ENCODE assay signal across 9 mouse cellular contexts in genomic region chr5:9111759-9112158, GRCm38 (mm10). TPM values are rescaled to one million over a fixed set of nuclear protein-coding genes. Genes with fewer than 3 reads are reported as not detected.
A peak's percentile ranks its signal among the peaks of the same experiment; 100 is the strongest.
DNase-seq lines count a peak whose midpoint lies in the region; ATAC-seq lines count a peak whose summit lies in the region.
"Had no signal": no experiment of that assay in that cellular context is flagged by ENCODE, and none has a peak within 500 bp of the region (broad histone marks: within the 10 kb centered on the region; RNA-seq: fewer than 3 reads in every experiment).

No protein-coding gene starts in this region.

- no peak overlapping the region for H3K27ac ChIP-seq in liver, embryonic 11.5 days (ENCODE audit: low read depth, low read length)

- peak; percentile 62; the same call in 1 of the 2 replicates for ATAC-seq in liver, embryonic 11.5 days (replicated peaks; ENCODE audit: low FRiP score)

- WGBS in liver, embryonic 11.5 days: 16% methylated on average over 5 of the region's 5 CpGs

- H3K4me3 ChIP-seq in liver, embryonic 11.5 days (ENCODE audit: low read depth, low read length): no peak overlapping the region
- H3K4me3 ChIP-seq: erythroblast, embryonic 14.5 days had no signal

- no peaks in the 10 kb centered on the region for H3K27me3 ChIP-seq in liver, embryonic 11.5 days (replicated peaks; ENCODE audit: control insufficient read depth, insufficient read depth, low read length)

- H3K9me3 ChIP-seq in liver, embryonic 11.5 days (ENCODE audit: control insufficient read depth, low read length): no peaks in the 10 kb centered on the region

- peak; percentile 11 to 22 for DNase-seq in urinary bladder, adult 18-20 months (ENCODE audit: low spot score in 2 of 2)
- DNase-seq in urinary bladder, postnatal 4 days (ENCODE audit: low spot score in 2 of 2): no peak
- DNase-seq in cerebellum, adult 9-10 months: peak; percentile 50
- peak; percentile 18 to 26 for DNase-seq in frontal cortex, postnatal 14 days (ENCODE audit: low spot score in 2 of 2)
- DNase-seq in kidney, adult 11 months: peak; percentile 36
- DNase-seq in liver, embryonic 11.5 days (ENCODE audit: low spot score): peak; percentile 56
- peak; percentile 90 for DNase-seq in naive thymus-derived CD4-positive, alpha-beta T cell, adult 2 months (ENCODE audit: low read depth)
- peak; percentile 19 to 32 for DNase-seq in thymus, adult 18-20 months

- no peak overlapping the region for H3K9ac ChIP-seq in liver, embryonic 11.5 days (ENCODE audit: low read depth, low read length)

- no peaks in the 10 kb centered on the region for H3K4me1 ChIP-seq in liver, embryonic 11.5 days (replicated peaks; ENCODE audit: control insufficient read depth, insufficient read depth, low read length)

- H3K36me3 ChIP-seq in liver, embryonic 11.5 days (ENCODE audit: control insufficient read depth, insufficient read depth, low read length): no peaks in the 10 kb centered on the region

- no peak overlapping the region for H3K4me2 ChIP-seq in liver, embryonic 11.5 days

RNA-seq across cellular contexts. Expression of gene Tmem243, which starts 11.3 kb away (rescaled TPM):
- polyA plus RNA-seq in liver, embryonic 11.5 days (2014; fragmentation: Nextera tagmentation; extraction: Ambion mirVana): 11.8 and 14.3 TPM in 2 replicates

RNA-seq across cellular contexts. Expression of gene Dmtf1, which starts 49.8 kb away (rescaled TPM):
- polyA plus RNA-seq in liver, embryonic 11.5 days (2014; fragmentation: Nextera tagmentation; extraction: Ambion mirVana): 32.8 and 34.5 TPM in 2 replicates

Comparison
In these comparisons a context has a peak if more than half of its experiments do, and no peak if none do; other contexts are left out.
1. DNase-seq: peak in urinary bladder, adult 18-20 months (2 of 2), cerebellum, adult 9-10 months (single experiment), frontal cortex, postnatal 14 days (2 of 2), kidney, adult 11 months (single experiment), liver, embryonic 11.5 days (single experiment), naive thymus-derived CD4-positive, alpha-beta T cell, adult 2 months (single experiment) and thymus, adult 18-20 months (2 of 2); none in urinary bladder, postnatal 4 days (0 of 2).